9 mouse cellular contexts compared by ENCODE assay signal in the genomic region with DNA sequence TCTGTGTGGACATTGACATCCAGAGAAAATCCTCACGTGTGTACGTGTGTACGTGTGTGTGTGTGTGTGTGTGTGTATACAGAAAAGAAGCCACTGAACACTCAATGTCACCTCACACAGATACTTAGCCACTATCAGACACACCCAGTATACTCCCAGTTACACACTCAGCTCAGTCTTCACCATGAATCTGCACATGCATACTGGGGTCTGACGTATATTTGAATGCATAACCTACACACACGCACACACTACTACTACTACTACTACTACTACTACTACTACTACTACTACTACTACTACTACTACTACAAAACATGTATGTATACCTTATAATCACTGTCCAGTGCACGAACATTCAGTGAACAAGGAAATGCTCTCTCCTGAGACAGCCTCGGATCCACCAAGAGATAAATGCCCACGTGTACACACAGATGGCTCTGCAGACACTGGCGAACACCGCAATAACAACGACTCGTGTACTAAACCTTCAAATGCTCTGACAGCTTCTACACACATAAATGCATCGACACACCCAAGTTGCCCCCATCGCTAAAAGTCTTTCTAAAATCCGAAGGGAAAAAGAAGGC. TPM values are rescaled to one million over a fixed set of nuclear protein-coding genes. Genes with fewer than 3 reads are reported as not detected.
DNase-seq lines count a peak whose midpoint lies in the region; ATAC-seq and TF ChIP-seq lines count a peak whose summit lies in the region.
"Had no signal": no experiment of that assay in that cellular context is flagged by ENCODE, and none has a peak within 500 bp of the region (broad histone marks: within the 10 kb centered on the region; RNA-seq: fewer than 3 reads in every experiment).

No protein-coding gene starts in this region.

- H3K9me3 ChIP-seq in forebrain, embryonic 10.5 days, result no peaks in the 10 kb centered on the region
- H3K9me3 ChIP-seq in hindbrain, postnatal 0 days (ENCODE audit: low read length), result no peaks in the 10 kb centered on the region

- no peaks in the 10 kb centered on the region for H3K79me2 ChIP-seq in myocyte (ENCODE audit: control insufficient read depth, insufficient read depth)

- H3K9ac ChIP-seq in hindbrain, postnatal 0 days (replicated peaks; ENCODE audit: low read length), result peak overlapping the region; percentile 35; the same call in 1 of the 2 replicates

- H3K36me3 ChIP-seq in forebrain, embryonic 10.5 days (replicated peaks), result no peaks in the 10 kb centered on the region
- H3K36me3 ChIP-seq in hindbrain, postnatal 0 days (ENCODE audit: insufficient read depth, low read length), result no peaks in the 10 kb centered on the region
- no peaks in the 10 kb centered on the region for H3K36me3 ChIP-seq in myocyte (ENCODE audit: control insufficient read depth, insufficient read depth)

- H3K27me3 ChIP-seq in forebrain, embryonic 10.5 days (ENCODE audit: poor library complexity, severe bottlenecking), result peaks cover 29% of the 10 kb centered on the region
- no peaks in the 10 kb centered on the region for H3K27me3 ChIP-seq in hindbrain, postnatal 0 days (ENCODE audit: insufficient read depth, low read length)
- H3K27me3 ChIP-seq in myocyte (ENCODE audit: control insufficient read depth, insufficient read depth, insufficient read length), result no peaks in the 10 kb centered on the region

- ATAC-seq in hindbrain, postnatal 0 days, result peak; percentile 41

- TF ChIP-seq CTCF in layer of hippocampus, adult 2 months (conservative IDR thresholded peaks at IDR 0.05), result no peak
- TF ChIP-seq CTCF in hindbrain, postnatal 0 days (IDR thresholded peaks at IDR 0.05; ENCODE audit: low read depth), result no peak

- no peak overlapping the region for H3ac ChIP-seq in myocyte (ENCODE audit: control insufficient read depth, insufficient read length)

- DNase-seq in layer of hippocampus, adult 2 months (ENCODE audit: low spot score in 2 of 2), result no peak
- DNase-seq in layer of hippocampus, adult 11-12 months (ENCODE audit: low spot score), result no peak
- no peak for DNase-seq in forebrain, embryonic 10.5 days (ENCODE audit: extremely low spot score, low spot score)
- DNase-seq in hindbrain, postnatal 0 days (ENCODE audit: low spot score), result no peak
- no peak for DNase-seq in spleen, postnatal 14 days (ENCODE audit: low spot score in 2 of 2)
- DNase-seq in adrenal gland, postnatal 4 days (ENCODE audit: low spot score in 2 of 2), result no peak
- DNase-seq in left cerebral cortex, adult 11 months (ENCODE audit: low spot score), result no peak
- DNase-seq: cerebellum, postnatal 14 days had no signal

- peaks cover 16% of the 10 kb centered on the region for H3K4me1 ChIP-seq in forebrain, embryonic 10.5 days
- H3K4me1 ChIP-seq in hindbrain, postnatal 0 days (ENCODE audit: insufficient read depth, low read length), result peaks cover 4% of the 10 kb centered on the region; the same call in 1 of the 2 replicates

- H3K27ac ChIP-seq in layer of hippocampus, adult 2 months, result no peak overlapping the region
- peak overlapping the region; percentile 53; the same call in 1 of the 2 replicates for H3K27ac ChIP-seq in forebrain, embryonic 10.5 days
- no peak overlapping the region for H3K27ac ChIP-seq in hindbrain, postnatal 0 days

- WGBS in forebrain, embryonic 10.5 days, result 60% methylated on average over 15 of the region's 15 CpGs
- WGBS in hindbrain, postnatal 0 days, result 51% methylated on average over 15 of the region's 15 CpGs

- H3K4me3 ChIP-seq in layer of hippocampus, adult 2 months, result peak overlapping the region; percentile 49
- peak overlapping the region; percentile 51 for H3K4me3 ChIP-seq in forebrain, embryonic 10.5 days
- peak overlapping the region; percentile 30 for H3K4me3 ChIP-seq in hindbrain, postnatal 0 days (ENCODE audit: low read length)
- H3K4me3 ChIP-seq in myocyte, result no peak overlapping the region

- no peak for TF ChIP-seq POLR2A in myocyte (IDR thresholded peaks at IDR 0.05; ENCODE audit: insufficient read length, low read depth)

- H3K4me2 ChIP-seq in hindbrain, postnatal 0 days (ENCODE audit: low read depth, low read length), result peak overlapping the region; percentile 60
- H3K4me2 ChIP-seq in myocyte (ENCODE audit: low read depth), result peak overlapping the region; percentile 52

TF ChIP-seq in myocyte, 11 proteins besides CTCF, POLR2A, EP300 and RAD21:
- TF ChIP-seq MYOG (IDR thresholded peaks at IDR 0.05; ENCODE audit: control insufficient read depth in 1 of 3, insufficient read depth in 1 of 3, insufficient read length in 2 of 3, low read depth in 2 of 3) (no peak), MYOD1 (IDR thresholded peaks at IDR 0.05; ENCODE audit: control insufficient read depth in 1 of 3, insufficient read length in 2 of 3, low read depth in 2 of 3) (no peak), CEBPB (IDR thresholded peaks at IDR 0.05; ENCODE audit: insufficient read depth, poor library complexity, severe bottlenecking) (no peak), USF1 (IDR thresholded peaks at IDR 0.05; ENCODE audit: low read depth) (no peak), REST (IDR thresholded peaks at IDR 0.05; ENCODE audit: insufficient read depth, insufficient read length) (no peak), TCF12 (IDR thresholded peaks at IDR 0.05; ENCODE audit: insufficient read depth, poor library complexity, severe bottlenecking) (no peak), POLR2AphosphoS2 (IDR thresholded peaks at IDR 0.05; ENCODE audit: insufficient read length, low read depth) (no peak), SRF (IDR thresholded peaks at IDR 0.05; ENCODE audit: control insufficient read depth, insufficient read length, low read depth) (no peak), E2F4 (IDR thresholded peaks at IDR 0.05; ENCODE audit: insufficient read depth) (no peak), TCF3 (IDR thresholded peaks at IDR 0.05; ENCODE audit: insufficient read length, low read depth) (no peak), MAX (IDR thresholded peaks at IDR 0.05; ENCODE audit: low read depth) (no peak)

RNA-seq across cellular contexts. Expression of a gene that starts 0.3 kb away (rescaled TPM):
- total RNA-seq in layer of hippocampus, adult 2 months (2021), result 1 to 10 TPM; 1.3 to 1.4 TPM
- 0.71 and 1.2 TPM in 2 replicates for polyA plus RNA-seq in forebrain, embryonic 10.5 days (2016; fragmentation: Nextera tagmentation; extraction: Ambion mirVana)
- 13.9 and 15.7 TPM in 2 replicates for total RNA-seq in hindbrain, postnatal 0 days (2014; rRNA removed)
- 21.5 and 21.6 TPM in 2 replicates for polyA plus RNA-seq in hindbrain, postnatal 0 days (2015; fragmentation: Nextera tagmentation; extraction: Ambion mirVana)
- not detected for polyA plus RNA-seq in myocyte (2012; fragmentation: generic; extraction: Trizol)
- 10 to 100 TPM; 17.6 to 20.7 TPM for total RNA-seq in adrenal gland, postnatal 4 days (2021)

RNA-seq across cellular contexts. Expression of a gene that starts 40.2 kb away (rescaled TPM):
- total RNA-seq in layer of hippocampus, adult 2 months (2021), result 10 to 100 TPM; 54.2 to 54.9 TPM
- polyA plus RNA-seq in forebrain, embryonic 10.5 days (2016; fragmentation: Nextera tagmentation; extraction: Ambion mirVana), result 52.0 and 53.7 TPM in 2 replicates
- total RNA-seq in hindbrain, postnatal 0 days (2014; rRNA removed), result 15.9 and 31.5 TPM in 2 replicates
- polyA plus RNA-seq in hindbrain, postnatal 0 days (2015; fragmentation: Nextera tagmentation; extraction: Ambion mirVana), result 54.9 and 55.5 TPM in 2 replicates
- polyA plus RNA-seq in myocyte (2012; fragmentation: generic; extraction: Trizol), result 22.0 TPM
- 10 to 100 TPM; 50.2 to 53.5 TPM for total RNA-seq in adrenal gland, postnatal 4 days (2021)

RNA-seq across cellular contexts. Expression of a gene that starts 47.7 kb away (rescaled TPM):
- total RNA-seq in layer of hippocampus, adult 2 months (2021), result 10 to 100 TPM; 23.5 to 28.6 TPM
- polyA plus RNA-seq in forebrain, embryonic 10.5 days (2016; fragmentation: Nextera tagmentation; extraction: Ambion mirVana), result 83.0 and 84.6 TPM in 2 replicates
- total RNA-seq in hindbrain, postnatal 0 days (2014; rRNA removed), result 21.6 and 23.6 TPM in 2 replicates
- 80.5 and 86.8 TPM in 2 replicates for polyA plus RNA-seq in hindbrain, postnatal 0 days (2015; fragmentation: Nextera tagmentation; extraction: Ambion mirVana)
- polyA plus RNA-seq in myocyte (2012; fragmentation: generic; extraction: Trizol), result 105 TPM
- total RNA-seq in adrenal gland, postnatal 4 days (2021), result 10 to 100 TPM; 49.8 to 54.2 TPM

RNA-seq across cellular contexts. Expression of a gene that starts 54.9 kb away (rescaled TPM):
- total RNA-seq in layer of hippocampus, adult 2 months (2021), result 10 to 100 TPM; 10.8 to 15.5 TPM
- polyA plus RNA-seq in forebrain, embryonic 10.5 days (2016; fragmentation: Nextera tagmentation; extraction: Ambion mirVana), result 34.8 and 36.9 TPM in 2 replicates
- total RNA-seq in hindbrain, postnatal 0 days (2014; rRNA removed), result 2.4 and 3.5 TPM in 2 replicates
- 4.6 and 5.5 TPM in 2 replicates for polyA plus RNA-seq in hindbrain, postnatal 0 days (2015; fragmentation: Nextera tagmentation; extraction: Ambion mirVana)
- 0.14 TPM for polyA plus RNA-seq in myocyte (2012; fragmentation: generic; extraction: Trizol)
- 10 to 100 TPM; 10.2 to 16.2 TPM for total RNA-seq in adrenal gland, postnatal 4 days (2021)
